Mouse (Mus musculus): ENCODE results near the gene Trim31. TPM values are rescaled to one million over a fixed set of nuclear protein-coding genes. Genes with fewer than 3 reads are reported as not detected.

The Trim31 gene
- total RNA-seq, 4 experiments from 2014 or later, result not detected

- DNase-seq (ENCODE audit: low spot score in 2 of 2), result no peak
These were observed 1.3 kb upstream of the Trim31 start for GRCm38 (mm10) chr17:36896583-36896982.

- DNase-seq (ENCODE audit: low spot score in 2 of 2), result no peak
These were observed 853 bp upstream of the Trim31 start for GRCm38 (mm10) chr17:36897065-36897464.

- DNase-seq (ENCODE audit: low spot score in 2 of 2), result no peak
These were observed 1.5 kb downstream of the Trim31 start for GRCm38 (mm10) chr17:36899376-36899775.

GRCm38 (mm10) chr17:36900001-36900400 is 2.1 kb downstream of the Trim31 start:
- peak in 1 of 2 experiments; percentile 54 for DNase-seq (ENCODE audit: low spot score in 2 of 2)

- no peak for DNase-seq (ENCODE audit: low spot score in 2 of 2)
These were observed 2.8 kb downstream of the Trim31 start for GRCm38 (mm10) chr17:36900691-36901090.

GRCm38 (mm10) chr17:36903651-36904050 is 5.7 kb downstream of the Trim31 start:
- DNase-seq (ENCODE audit: low spot score in 2 of 2), result no peak

- no peak for DNase-seq (ENCODE audit: low spot score in 2 of 2)
These were observed 10.3 kb downstream of the Trim31 start for GRCm38 (mm10) chr17:36908235-36908634.

- no peak for DNase-seq (ENCODE audit: low spot score in 2 of 2)
These were observed 11.9 kb downstream of the Trim31 start for GRCm38 (mm10) chr17:36909802-36910201.

- DNase-seq (ENCODE audit: low spot score in 2 of 2), result no peak
These were observed 14.1 kb downstream of the Trim31 start for GRCm38 (mm10) chr17:36912031-36912430.

- DNase-seq (ENCODE audit: low spot score in 2 of 2), result peak; percentile 10 to 60
These were observed 16.2 kb downstream of the Trim31 start for GRCm38 (mm10) chr17:36914108-36914507.

- peak in 1 of 2 experiments; percentile 48 for DNase-seq (ENCODE audit: low spot score in 2 of 2)
These were observed 17.2 kb downstream of the Trim31 start for GRCm38 (mm10) chr17:36915076-36915475.

GRCm38 (mm10) chr17:36920239-36920638 is 22.3 kb downstream of the Trim31 start:
- no peak for DNase-seq (ENCODE audit: low spot score in 2 of 2)

GRCm38 (mm10) chr17:36922715-36923114 is 24.8 kb downstream of the Trim31 start:
- no peak for DNase-seq (ENCODE audit: low spot score in 2 of 2)

- no peak for DNase-seq (ENCODE audit: low spot score in 2 of 2)
These were observed 25.6 kb downstream of the Trim31 start for GRCm38 (mm10) chr17:36923491-36923890.

- DNase-seq (ENCODE audit: low spot score in 2 of 2), result no peak
These were observed 29.7 kb downstream of the Trim31 start for GRCm38 (mm10) chr17:36927496-36928120.

- no peak for DNase-seq (ENCODE audit: low spot score in 2 of 2)
These were observed 31.5 kb downstream of the Trim31 start for GRCm38 (mm10) chr17:36929236-36929932.

GRCm38 (mm10) chr17:36930233-36930632 is 32.3 kb downstream of the Trim31 start:
- DNase-seq (ENCODE audit: low spot score in 2 of 2), result no peak

GRCm38 (mm10) chr17:36931130-36931529 is 33.2 kb downstream of the Trim31 start:
- no peak for DNase-seq (ENCODE audit: low spot score in 2 of 2)

GRCm38 (mm10) chr17:36931806-36932205 is 33.9 kb downstream of the Trim31 start:
- no peak for DNase-seq (ENCODE audit: low spot score in 2 of 2)

- DNase-seq (ENCODE audit: low spot score in 2 of 2), result no peak
These were observed 40.1 kb downstream of the Trim31 start for GRCm38 (mm10) chr17:36938056-36938455.

- DNase-seq (ENCODE audit: low spot score in 2 of 2), result peak; percentile 55 to 82
These were observed 44.5 kb downstream of the Trim31 start for GRCm38 (mm10) chr17:36942391-36942790.

GRCm38 (mm10) chr17:36942791-36943471 is 45.0 kb downstream of the Trim31 start, which contains the start of gene Rnf39:
Rnf39 (plus strand) TSS chr17:36942918.
- peak; percentile 40 to 55 for DNase-seq (ENCODE audit: low spot score in 2 of 2)
